Mouse (Mus musculus): ENCODE measurements around the gene Cyp4f17. TPM values are rescaled to one million over a fixed set of nuclear protein-coding genes. Genes with fewer than 3 reads are reported as not detected.
"Not testable (repeated sequence)": the region's sequence is repeated elsewhere in the genome, so short reads cannot be mapped to it uniquely, and the experiment has no call there.

Gene Cyp4f17
- polyA plus RNA-seq, 1 experiment: 1.8 TPM

DNA sequence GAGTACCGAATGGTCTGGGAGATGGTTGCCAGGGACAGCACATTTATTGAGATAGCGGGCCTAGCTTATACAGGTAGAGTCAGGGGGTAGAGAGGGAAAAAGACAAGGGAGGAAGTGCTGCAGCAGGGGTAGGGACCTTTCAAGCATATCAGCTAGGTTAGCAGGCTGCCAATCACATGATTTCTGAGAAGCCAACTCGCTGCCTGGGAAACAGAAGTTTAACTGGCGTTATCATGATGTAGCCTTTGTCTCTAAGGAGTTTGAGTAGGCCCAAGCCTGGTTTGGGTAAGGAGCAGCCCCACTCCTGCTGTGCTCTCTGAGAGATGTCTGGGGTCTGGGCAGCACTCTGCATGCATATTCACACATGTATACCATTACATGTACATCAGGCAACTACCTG is 16.5 kb downstream of the Cyp4f17 start:
- H3K27me3 ChIP-seq (ENCODE audit: control insufficient read depth, insufficient read depth, insufficient read length): no peaks in the 10 kb centered on the region
- H3K4me2 ChIP-seq (ENCODE audit: low read depth): no peak overlapping the region
- H3K4me3 ChIP-seq: no peak overlapping the region
- no peak overlapping the region for H3ac ChIP-seq (ENCODE audit: control insufficient read depth, insufficient read length)
- no peaks in the 10 kb centered on the region for H3K79me2 ChIP-seq (ENCODE audit: control insufficient read depth, insufficient read depth)
- H3K36me3 ChIP-seq (ENCODE audit: control insufficient read depth, insufficient read depth): no peaks in the 10 kb centered on the region
- no peak for TF ChIP-seq CEBPB (IDR thresholded peaks at IDR 0.05; ENCODE audit: insufficient read depth, poor library complexity, severe bottlenecking)
- TF ChIP-seq MAX (IDR thresholded peaks at IDR 0.05; ENCODE audit: low read depth): no peak
- no peak for TF ChIP-seq SRF (IDR thresholded peaks at IDR 0.05; ENCODE audit: control insufficient read depth, insufficient read length, low read depth)
- no peak for TF ChIP-seq TCF12 (IDR thresholded peaks at IDR 0.05; ENCODE audit: insufficient read depth, poor library complexity, severe bottlenecking)
- TF ChIP-seq MYOG (IDR thresholded peaks at IDR 0.05; ENCODE audit: control insufficient read depth in 1 of 3, insufficient read depth in 1 of 3, insufficient read length in 2 of 3, low read depth in 2 of 3): no peak
- no peak for TF ChIP-seq USF1 (IDR thresholded peaks at IDR 0.05; ENCODE audit: low read depth)
- no peak for TF ChIP-seq POLR2A (IDR thresholded peaks at IDR 0.05; ENCODE audit: insufficient read length, low read depth)
- TF ChIP-seq POLR2AphosphoS2 (IDR thresholded peaks at IDR 0.05; ENCODE audit: insufficient read length, low read depth): no peak
- TF ChIP-seq MYOD1 (IDR thresholded peaks at IDR 0.05; ENCODE audit: control insufficient read depth in 1 of 3, insufficient read length in 2 of 3, low read depth in 2 of 3): no peak
- no peak for TF ChIP-seq TCF3 (IDR thresholded peaks at IDR 0.05; ENCODE audit: insufficient read length, low read depth)
- no peak for TF ChIP-seq E2F4 (IDR thresholded peaks at IDR 0.05; ENCODE audit: insufficient read depth)
- no peak for TF ChIP-seq REST (IDR thresholded peaks at IDR 0.05; ENCODE audit: insufficient read depth, insufficient read length)

DNA sequence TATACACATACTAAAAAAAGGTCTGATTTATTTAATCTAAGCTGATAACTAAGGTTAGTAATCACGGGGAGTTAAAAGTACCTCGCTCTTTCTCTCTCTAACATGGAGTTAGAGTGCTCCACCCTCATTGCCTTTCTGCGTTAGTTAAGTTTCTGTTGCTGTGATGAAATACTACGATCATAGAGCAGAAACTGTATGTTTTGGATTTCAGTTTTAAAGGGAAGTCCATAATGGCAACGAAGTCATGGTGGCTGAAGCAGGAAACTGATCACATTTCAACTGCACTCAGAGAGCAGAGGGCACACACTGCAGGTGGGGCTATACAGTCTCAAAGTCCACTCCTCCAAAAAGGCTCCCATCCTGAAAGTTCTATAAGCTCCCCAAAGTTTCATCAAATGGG is 17.0 kb downstream of the Cyp4f17 start:
- no peaks in the 10 kb centered on the region for H3K27me3 ChIP-seq (ENCODE audit: control insufficient read depth, insufficient read depth, insufficient read length)
- H3K4me3 ChIP-seq: no peak overlapping the region
- no peak overlapping the region for H3K4me2 ChIP-seq (ENCODE audit: low read depth)
- no peak for TF ChIP-seq TCF12 (IDR thresholded peaks at IDR 0.05; ENCODE audit: insufficient read depth, poor library complexity, severe bottlenecking)
- TF ChIP-seq POLR2A (IDR thresholded peaks at IDR 0.05; ENCODE audit: insufficient read length, low read depth): no peak
- TF ChIP-seq SRF (IDR thresholded peaks at IDR 0.05; ENCODE audit: control insufficient read depth, insufficient read length, low read depth): no peak
- no peak for TF ChIP-seq MYOG (IDR thresholded peaks at IDR 0.05; ENCODE audit: control insufficient read depth in 1 of 3, insufficient read depth in 1 of 3, insufficient read length in 2 of 3, low read depth in 2 of 3)
- TF ChIP-seq MAX (IDR thresholded peaks at IDR 0.05; ENCODE audit: low read depth): no peak
- TF ChIP-seq CEBPB (IDR thresholded peaks at IDR 0.05; ENCODE audit: insufficient read depth, poor library complexity, severe bottlenecking): no peak
- TF ChIP-seq REST (IDR thresholded peaks at IDR 0.05; ENCODE audit: insufficient read depth, insufficient read length): no peak
- TF ChIP-seq USF1 (IDR thresholded peaks at IDR 0.05; ENCODE audit: low read depth): no peak
- no peak for TF ChIP-seq E2F4 (IDR thresholded peaks at IDR 0.05; ENCODE audit: insufficient read depth)
- TF ChIP-seq POLR2AphosphoS2 (IDR thresholded peaks at IDR 0.05; ENCODE audit: insufficient read length, low read depth): no peak
- TF ChIP-seq TCF3 (IDR thresholded peaks at IDR 0.05; ENCODE audit: insufficient read length, low read depth): no peak
- TF ChIP-seq MYOD1 (IDR thresholded peaks at IDR 0.05; ENCODE audit: control insufficient read depth in 1 of 3, insufficient read length in 2 of 3, low read depth in 2 of 3): no peak
- H3K36me3 ChIP-seq (ENCODE audit: control insufficient read depth, insufficient read depth): no peaks in the 10 kb centered on the region
- H3K79me2 ChIP-seq (ENCODE audit: control insufficient read depth, insufficient read depth): no peaks in the 10 kb centered on the region
- no peak overlapping the region for H3ac ChIP-seq (ENCODE audit: control insufficient read depth, insufficient read length)

DNA sequence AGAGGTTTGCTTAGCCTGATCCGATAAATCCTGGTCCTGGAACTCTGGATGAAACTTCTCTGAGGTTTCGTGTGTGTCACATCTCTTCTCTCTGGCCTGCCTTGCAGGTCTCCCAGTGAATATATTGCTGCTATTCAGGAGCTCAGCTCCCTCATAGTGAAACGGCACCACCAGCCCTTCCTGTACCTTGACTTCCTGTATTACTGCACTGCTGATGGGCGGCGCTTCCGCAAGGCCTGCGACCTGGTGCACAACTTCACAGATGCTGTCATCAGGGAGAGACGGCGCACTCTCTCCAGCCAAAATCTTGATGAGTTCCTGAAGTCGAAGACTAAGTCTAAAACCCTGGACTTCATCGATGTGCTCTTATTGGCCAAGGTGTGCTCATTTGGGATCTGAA is 18.0 kb downstream of the Cyp4f17 start:
- Histone ChIP-seq H3K36me3 (ENCODE audit: control insufficient read depth, insufficient read depth) (no peaks in the 10 kb centered on the region), H3ac (ENCODE audit: control insufficient read depth, insufficient read length) (no peak overlapping the region), H3K4me3 (no peak overlapping the region), H3K79me2 (ENCODE audit: control insufficient read depth, insufficient read depth) (no peaks in the 10 kb centered on the region), H3K4me2 (ENCODE audit: low read depth) (no peak overlapping the region), H3K27me3 (ENCODE audit: control insufficient read depth, insufficient read depth, insufficient read length) (no peaks in the 10 kb centered on the region)
- TF ChIP-seq TCF3 (IDR thresholded peaks at IDR 0.05; ENCODE audit: insufficient read length, low read depth) (no peak), CEBPB (IDR thresholded peaks at IDR 0.05; ENCODE audit: insufficient read depth, poor library complexity, severe bottlenecking) (no peak), POLR2AphosphoS2 (IDR thresholded peaks at IDR 0.05; ENCODE audit: insufficient read length, low read depth) (no peak), MYOD1 (IDR thresholded peaks at IDR 0.05; ENCODE audit: control insufficient read depth in 1 of 3, insufficient read length in 2 of 3, low read depth in 2 of 3) (no peak), MYOG (IDR thresholded peaks at IDR 0.05; ENCODE audit: control insufficient read depth in 1 of 3, insufficient read depth in 1 of 3, insufficient read length in 2 of 3, low read depth in 2 of 3) (no peak), E2F4 (IDR thresholded peaks at IDR 0.05; ENCODE audit: insufficient read depth) (no peak)

DNA sequence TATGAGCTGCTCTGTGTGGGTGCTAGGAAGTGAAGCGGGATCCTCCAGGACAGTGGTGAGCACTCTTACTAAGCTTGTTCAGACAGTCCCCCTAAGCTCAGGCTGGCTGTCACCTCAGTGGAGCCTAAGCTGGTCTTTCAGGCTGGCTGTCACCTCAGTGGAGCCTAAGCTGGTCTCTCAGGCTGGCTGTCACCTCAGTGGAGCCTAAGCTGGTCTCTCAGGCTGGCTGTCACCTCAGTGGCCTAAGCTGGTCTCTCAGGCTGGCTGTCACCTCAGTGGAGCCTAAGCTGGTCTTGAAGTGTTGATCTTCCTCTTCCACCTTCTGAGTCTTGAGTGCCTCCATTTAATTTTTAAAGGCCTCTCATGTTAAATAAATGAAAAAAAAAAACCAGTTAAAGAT is 20.5 kb downstream of the Cyp4f17 start:
- H3K36me3 ChIP-seq (ENCODE audit: control insufficient read depth, insufficient read depth); H3ac ChIP-seq (ENCODE audit: control insufficient read depth, insufficient read length); H3K27me3 ChIP-seq (ENCODE audit: control insufficient read depth, insufficient read depth, insufficient read length); H3K79me2 ChIP-seq (ENCODE audit: control insufficient read depth, insufficient read depth); H3K4me2 ChIP-seq (ENCODE audit: low read depth); H3K4me3 ChIP-seq: not testable (repeated sequence)

DNA sequence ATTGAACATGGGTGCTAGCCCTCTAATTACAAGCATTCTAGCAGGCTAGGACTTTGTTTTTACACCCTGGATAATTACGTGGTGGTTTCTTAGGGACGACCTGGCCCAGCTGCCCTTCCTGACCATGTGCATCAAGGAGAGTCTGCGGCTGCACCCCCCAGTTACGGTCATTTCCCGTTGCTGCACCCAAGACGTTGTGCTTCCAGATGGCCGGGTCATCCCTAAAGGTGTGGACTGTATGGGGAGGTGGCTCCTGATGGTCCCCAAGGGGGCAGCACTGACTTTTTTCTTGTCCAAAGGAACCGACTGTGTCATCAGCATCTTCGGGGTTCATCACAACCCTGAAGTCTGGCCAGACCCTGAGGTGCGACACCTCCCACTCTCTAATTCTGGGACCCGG is 21.9 kb downstream of the Cyp4f17 start:
- TF ChIP-seq POLR2AphosphoS2 (IDR thresholded peaks at IDR 0.05; ENCODE audit: insufficient read length, low read depth) (no peak), TCF12 (IDR thresholded peaks at IDR 0.05; ENCODE audit: insufficient read depth, poor library complexity, severe bottlenecking) (no peak)
- no peak overlapping the region for H3K4me3 ChIP-seq
- H3K27me3 ChIP-seq (ENCODE audit: control insufficient read depth, insufficient read depth, insufficient read length): no peaks in the 10 kb centered on the region
- no peak overlapping the region for H3K4me2 ChIP-seq (ENCODE audit: low read depth)
- no peak overlapping the region for H3ac ChIP-seq (ENCODE audit: control insufficient read depth, insufficient read length)
- no peaks in the 10 kb centered on the region for H3K36me3 ChIP-seq (ENCODE audit: control insufficient read depth, insufficient read depth)
- no peaks in the 10 kb centered on the region for H3K79me2 ChIP-seq (ENCODE audit: control insufficient read depth, insufficient read depth)
